Mouse (Mus musculus) lung, postnatal 25 days (tissue): Measurements from ENCODE around the gene Ext2.

Source experiments
- DNase-seq: peaks from one replicate; pipeline ENCODE4 v3.0.0; 2022; ENCODE audit warnings: low spot score

Ext2 gene

GRCm38 (mm10) chr2:93677231-93677630, 145.1 kb downstream of the Ext2 start:
- no peak for DNase-seq

GRCm38 (mm10) chr2:93671573-93672184, 150.7 kb downstream of the Ext2 start:
- DNase-seq = no peak

DNA sequence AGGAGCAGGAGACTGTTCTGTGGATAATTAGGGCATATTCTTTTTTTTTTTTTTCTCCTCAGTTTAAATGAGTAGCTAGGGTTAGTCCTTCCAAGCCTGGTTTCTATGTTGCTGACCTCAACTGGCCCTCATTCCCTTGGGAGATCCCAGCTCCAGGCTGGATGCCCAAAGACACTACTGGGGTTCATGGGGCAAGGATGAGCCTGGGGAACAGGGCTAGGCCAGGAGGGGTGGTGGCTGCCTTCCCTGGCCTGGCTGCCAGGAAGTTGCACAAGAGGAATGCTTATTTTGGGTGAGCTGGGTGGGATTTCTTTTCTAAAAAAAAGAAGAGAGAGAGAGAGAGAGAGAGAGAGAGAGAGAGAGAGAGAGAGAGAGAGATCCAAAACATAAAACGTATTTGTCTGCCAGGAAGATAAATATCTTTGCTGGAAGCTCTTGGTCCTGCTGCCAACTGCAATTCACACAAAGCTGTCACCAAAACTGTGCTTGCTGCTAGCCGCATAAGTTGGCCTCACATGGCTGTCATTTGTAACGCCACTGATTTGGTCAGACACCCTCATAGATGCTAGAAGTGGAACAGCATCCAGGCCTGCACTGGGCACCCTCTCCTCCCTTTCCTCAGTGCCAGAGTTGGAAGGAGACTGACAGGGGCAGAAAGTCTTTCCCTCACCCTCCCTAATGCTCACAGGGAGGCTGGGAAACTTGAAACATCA, 156.1 kb downstream of the Ext2 start:
- DNase-seq = peak; percentile 29

- no peak for DNase-seq
These were observed 156.9 kb downstream of the Ext2 start for GRCm38 (mm10) chr2:93665472-93665871.

- DNase-seq = no peak
These were observed 160.0 kb downstream of the Ext2 start for GRCm38 (mm10) chr2:93662240-93662865.

DNA sequence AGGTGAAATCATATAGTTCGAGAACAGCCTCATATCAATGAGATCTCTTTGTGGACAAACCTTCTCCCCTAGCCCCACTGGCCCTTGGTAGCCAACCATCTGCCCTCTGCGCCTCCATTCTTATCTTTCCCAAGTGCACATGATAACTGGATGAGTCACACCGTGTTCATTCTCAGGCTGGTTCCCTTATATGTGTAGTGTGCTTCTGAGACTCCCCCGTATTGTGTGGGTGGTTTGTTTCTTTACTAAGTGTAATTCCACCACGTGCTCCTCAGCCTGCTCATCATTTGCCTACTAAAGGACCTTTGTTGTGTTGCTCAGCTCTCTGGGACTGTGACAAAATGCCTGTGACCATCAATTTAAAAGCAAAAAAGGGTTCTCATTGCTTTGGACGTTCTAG, 161.3 kb downstream of the Ext2 start:
- DNase-seq = no peak

DNA sequence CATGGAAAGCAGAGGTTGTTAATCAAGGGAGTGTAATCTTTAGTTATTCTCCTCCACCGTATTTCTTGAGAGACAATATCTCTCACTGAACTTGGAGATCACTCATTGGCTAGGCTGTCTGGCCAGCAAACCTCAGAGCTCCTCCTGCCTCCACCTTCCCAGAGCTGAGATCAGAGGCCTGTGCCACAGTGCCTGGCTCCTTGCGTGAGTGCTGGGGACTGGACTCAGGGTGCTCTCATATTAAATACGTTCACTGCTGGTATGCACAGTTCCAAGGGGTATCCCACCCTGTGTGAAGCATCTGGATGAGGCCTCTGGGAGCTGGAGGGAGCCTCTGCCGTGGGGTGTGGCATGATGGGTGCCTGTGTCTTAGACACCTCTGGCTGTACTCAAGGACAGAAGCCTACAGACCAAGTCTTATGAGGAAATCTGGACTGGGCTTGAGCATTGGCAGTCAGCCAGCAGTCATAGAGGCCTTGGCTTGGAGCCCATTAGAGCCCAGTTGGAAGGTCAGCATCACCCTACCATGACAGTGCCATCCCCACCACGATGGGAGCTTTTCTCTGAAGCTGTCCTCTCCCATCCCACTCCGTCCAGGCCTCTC, 162.6 kb downstream of the Ext2 start:
- no peak for DNase-seq

- DNase-seq = no peak
These were observed 163.4 kb downstream of the Ext2 start for GRCm38 (mm10) chr2:93659004-93659403.

- DNase-seq = no peak
These were observed 167.9 kb downstream of the Ext2 start for GRCm38 (mm10) chr2:93654336-93655055.

DNA sequence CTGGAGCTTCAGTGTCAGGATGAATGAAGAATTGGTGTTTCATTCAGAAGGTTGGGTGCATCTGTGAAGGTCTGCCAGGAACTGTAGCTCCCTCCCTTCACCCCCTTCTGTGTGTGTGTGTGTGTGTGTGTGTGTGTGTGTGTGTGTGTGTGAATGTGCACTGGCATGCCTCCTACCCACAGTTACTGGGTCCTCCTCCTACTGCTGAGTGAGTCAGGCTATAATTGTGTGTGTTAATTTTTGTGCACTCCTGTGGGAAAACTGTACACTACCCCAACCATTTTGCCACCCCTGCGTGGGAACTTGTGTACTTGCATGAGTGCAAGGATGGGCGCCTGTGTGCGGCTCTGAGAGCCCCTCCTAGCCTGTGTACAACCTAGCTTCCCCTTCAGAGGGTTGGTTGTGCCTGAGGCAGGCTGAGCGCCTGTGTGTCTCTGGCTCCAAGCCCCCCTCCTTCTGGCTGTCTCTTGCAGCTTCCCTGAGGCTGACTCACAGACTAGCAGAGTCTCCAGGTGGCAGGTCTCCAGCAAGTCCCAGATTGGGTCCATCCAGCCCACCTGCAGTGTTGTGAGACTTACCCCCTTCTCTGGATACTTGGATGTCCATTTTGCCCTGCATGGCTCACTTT, 173.0 kb downstream of the Ext2 start:
- no peak for DNase-seq

DNA sequence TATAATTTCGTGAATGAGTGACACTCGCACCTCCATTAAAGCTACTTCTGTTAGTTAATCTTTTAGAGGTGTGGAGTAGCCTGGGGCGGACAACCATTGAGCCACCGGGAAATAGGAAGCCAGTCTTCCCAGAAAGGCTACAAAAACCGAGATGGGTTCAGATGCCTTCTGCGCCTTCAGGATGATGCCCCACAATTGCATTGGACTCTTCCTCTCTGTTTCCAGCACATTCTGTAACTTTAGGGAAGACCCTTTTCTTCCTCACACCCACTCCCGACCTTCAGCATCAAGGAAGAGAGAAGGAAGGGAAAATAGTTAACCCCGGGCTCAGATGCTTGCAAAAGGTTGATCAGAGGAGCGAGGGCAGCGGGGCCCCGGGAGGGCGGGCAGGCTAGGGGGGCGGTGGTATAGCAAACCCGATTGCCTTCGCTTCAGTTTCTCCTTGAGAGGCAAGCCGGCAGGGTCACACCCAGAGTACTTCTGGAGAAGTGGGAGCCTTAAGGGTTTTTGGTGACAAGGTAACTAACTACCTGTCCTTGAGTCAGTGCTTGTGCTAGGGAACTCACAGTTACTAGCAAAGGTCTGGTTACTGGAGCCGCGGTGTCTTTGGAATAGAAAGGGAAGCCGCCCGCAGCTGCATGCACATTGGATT, 174.3 kb downstream of the Ext2 start:
- DNase-seq = no peak

DNA sequence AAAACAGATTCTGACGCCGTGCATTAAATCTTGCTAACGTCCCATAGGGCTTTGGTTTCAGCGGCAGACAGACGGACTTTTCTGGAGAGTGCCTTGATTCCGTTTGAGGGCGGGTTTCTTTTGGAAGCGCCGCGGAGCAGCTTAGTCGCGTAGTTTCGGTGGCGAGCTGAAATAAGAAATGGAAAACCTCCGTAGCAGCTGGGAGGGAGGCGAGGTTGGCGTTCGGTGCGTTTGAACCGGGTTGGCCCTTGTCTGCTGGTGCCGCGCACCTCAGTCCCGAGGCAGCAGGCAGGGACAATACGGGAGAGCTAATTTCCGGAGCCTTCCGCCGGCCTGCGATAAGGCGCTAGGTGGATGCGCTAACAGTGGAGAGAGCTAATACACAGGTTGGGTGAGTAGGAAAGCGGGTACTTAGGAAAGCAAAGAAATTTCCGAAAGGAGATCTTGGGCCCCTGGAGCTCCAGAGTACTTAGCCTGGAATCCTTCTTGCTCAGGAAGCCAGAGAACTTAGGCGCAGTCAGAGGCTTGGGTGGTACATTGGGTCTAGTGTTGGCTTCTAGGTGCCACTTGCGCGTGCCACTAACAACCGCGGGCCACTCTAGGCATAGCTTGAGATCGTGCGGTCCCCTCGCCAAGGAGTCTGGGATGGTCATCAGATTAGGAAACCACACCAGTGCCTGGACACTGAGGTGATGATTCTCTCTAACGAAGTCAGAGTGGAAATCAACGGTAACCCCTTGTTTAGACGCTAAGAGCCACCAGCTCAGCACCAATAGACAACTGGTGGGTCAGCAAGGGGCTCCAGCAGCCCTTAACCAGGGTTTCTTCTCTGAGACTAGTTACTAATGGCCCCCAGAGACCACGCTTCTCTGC, 175.1 kb downstream of the Ext2 start:
- DNase-seq = no peak

DNA sequence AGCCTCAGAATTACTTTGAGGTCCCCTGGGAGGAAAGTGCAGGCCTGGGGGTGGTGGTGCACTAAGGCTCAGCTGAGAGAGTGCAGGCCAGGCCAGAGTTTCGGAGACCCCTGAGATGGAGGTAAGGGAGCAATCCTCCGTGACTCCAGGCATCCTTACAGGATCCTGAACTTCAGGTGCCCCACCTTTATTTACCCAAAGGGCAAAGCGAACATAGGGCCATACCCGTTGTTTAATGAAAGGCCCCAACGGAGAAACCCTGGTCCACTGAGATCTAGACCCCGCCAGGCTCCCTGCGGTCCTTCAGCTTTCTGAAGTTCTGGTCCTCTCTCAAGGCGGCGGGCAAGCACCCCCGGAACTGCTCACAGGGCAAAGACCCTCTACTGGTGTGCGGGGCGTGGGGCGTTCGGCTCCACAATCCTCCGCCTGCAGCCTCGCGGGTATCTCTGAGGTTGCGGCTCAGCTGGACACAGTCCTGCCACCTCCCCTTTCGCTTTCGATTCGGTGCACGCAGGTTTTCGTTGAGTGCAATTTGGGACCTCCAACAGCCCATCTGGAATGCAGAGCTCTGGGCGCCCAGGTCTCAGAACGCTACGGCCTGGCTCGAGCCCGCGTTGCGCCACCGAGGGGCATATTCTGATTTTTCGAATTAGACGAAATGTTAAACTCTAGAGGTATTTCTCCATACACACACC, 176.6 kb downstream of the Ext2 start:
- peak; percentile 16 for DNase-seq

DNA sequence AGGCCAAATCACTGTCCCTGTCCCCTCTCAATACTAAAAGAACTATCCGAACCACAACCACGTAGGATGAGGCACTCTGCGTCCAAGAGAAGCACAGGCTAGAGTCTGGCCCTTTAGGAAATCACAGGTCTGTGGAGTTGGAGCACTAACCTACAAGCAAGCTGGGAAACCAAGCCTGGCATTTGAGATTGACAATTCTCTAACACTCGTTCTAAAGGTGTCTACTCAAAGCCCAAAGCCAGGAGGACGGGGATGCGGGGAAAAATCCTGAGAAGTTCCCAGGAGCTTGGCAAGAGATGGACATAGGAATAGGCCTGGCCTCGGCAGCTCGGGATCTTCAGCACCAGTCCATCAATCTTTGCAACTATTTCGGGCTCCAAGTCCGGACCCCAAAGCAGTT, 177.2 kb downstream of the Ext2 start:
- DNase-seq = no peak

DNA sequence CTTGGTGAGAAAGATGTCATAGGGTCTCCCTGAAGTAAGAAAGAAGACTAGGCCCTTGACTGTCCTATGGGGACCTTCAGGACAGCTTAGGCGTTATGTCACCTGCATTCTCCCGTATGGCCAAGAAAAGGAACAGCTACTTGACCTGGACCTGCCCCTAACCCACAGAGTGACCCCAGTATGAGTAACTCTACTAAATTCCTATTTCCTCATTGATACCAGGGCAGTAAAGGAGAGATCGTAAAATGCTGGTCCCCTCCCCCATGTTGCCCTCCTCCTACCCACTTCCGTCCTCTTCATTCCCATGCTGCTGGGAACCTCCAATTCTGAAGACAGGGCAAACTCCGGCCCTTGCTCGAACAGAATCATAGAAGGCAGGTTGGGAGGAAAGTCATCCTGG, 177.6 kb downstream of the Ext2 start:
- DNase-seq = no peak

DNA sequence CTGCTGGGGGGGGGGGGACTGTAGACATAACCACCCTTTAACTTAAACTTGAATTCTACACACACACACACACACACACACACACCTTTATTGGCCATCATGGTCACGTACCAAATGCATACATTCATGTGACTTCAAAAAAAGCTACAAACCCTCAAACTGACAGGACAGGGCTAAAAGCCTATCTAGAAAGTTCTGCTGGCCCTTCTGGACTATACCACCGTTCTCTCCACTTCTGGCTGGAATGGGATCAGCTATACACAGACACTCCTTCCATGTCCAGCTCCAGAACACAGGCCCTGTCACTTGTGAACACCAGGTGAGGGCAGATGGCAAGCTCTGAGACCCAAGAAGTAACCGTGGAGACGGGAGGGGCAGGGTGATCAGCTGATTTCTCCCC, 178.1 kb downstream of the Ext2 start:
- no peak for DNase-seq

GRCm38 (mm10) chr2:93643403-93643780, 179.0 kb downstream of the Ext2 start:
- DNase-seq = no peak

- no peak for DNase-seq
These were observed 187.8 kb downstream of the Ext2 start for GRCm38 (mm10) chr2:93634609-93635008.

DNA sequence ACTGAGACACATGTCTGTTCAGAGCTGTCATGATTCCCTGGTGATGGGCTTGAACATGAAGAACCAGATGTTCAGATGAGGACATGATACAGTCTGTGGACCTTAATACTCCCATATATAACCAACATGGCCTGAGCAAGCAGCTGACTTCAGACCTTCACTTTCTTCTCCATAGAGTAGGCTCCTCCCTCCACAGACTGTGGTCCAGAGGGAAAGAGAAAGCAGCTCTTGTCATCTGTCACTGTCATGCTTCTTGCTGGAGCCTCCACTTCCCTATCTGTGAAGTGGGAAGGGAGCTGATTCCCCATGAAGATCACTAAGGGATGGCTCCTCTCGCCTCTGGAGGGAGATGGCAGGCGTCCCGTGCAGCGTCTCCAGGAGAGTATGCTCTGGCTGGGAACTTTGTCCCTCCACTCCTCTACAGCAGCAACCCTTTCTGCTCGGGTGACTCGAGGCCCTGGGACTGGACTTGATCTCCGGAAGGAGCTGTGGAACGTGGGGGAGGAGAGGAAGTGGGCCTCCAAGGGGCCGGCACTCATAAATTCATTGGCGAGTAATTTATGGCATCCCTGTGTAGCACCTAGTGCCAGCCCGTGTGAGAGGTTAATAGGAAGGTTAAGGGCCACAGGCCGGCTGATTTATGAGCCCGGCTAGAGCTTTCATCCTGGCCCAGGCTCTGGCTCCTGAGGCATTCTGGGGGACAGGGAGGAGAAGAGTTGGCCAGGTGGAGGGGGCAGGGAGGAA, 197.5 kb downstream of the Ext2 start:
- no peak for DNase-seq
